In genomic region chr17:3083886-3084550, GRCm38 (mm10) we compare ENCODE assay signal across 7 mouse cellular contexts. TPM values are rescaled to one million over a fixed set of nuclear protein-coding genes. Genes with fewer than 3 reads are reported as not detected.
DNase-seq lines count a peak whose midpoint lies in the region; ATAC-seq and TF ChIP-seq lines count a peak whose summit lies in the region.

No protein-coding gene starts in this region.

- WGBS in embryonic facial prominence, embryonic 12.5 days, result under 1% methylated on average over 39 of the region's 40 CpGs
- WGBS in limb, embryonic 12.5 days, result under 1% methylated on average over 40 of the region's 40 CpGs
- whole genome bisulfite sequencing in midbrain, embryonic 15.5 days, result 0% methylated on average over 40 of the region's 40 CpGs
- under 1% methylated on average over 40 of the region's 40 CpGs for WGBS in spleen, adult 2 months

- peaks cover 4% of the 10 kb centered on the region; the same call in 1 of the 2 replicates for H3K9me3 ChIP-seq in embryonic facial prominence, embryonic 12.5 days
- H3K9me3 ChIP-seq in limb, embryonic 12.5 days, result peaks cover 3% of the 10 kb centered on the region; the same call in 1 of the 2 replicates
- peaks cover 3% of the 10 kb centered on the region for H3K9me3 ChIP-seq in midbrain, embryonic 15.5 days

- peak overlapping the region; percentile 45 for H3K4me3 ChIP-seq in embryonic facial prominence, embryonic 12.5 days
- peak overlapping the region; percentile 51 for H3K4me3 ChIP-seq in limb, embryonic 12.5 days (replicated peaks)
- H3K4me3 ChIP-seq in midbrain, embryonic 15.5 days, result peak overlapping the region; percentile 53
- peak overlapping the region; percentile 65 for H3K4me3 ChIP-seq in spleen, adult 2 months (ENCODE audit: extremely low read depth, insufficient read depth, insufficient read length)

- peak; percentile 90 for DNase-seq in adrenal gland, postnatal 25 days
- peak; percentile 100 for DNase-seq in heart, adult 11 months
- peak; percentile 95 for DNase-seq in kidney, adult 18-20 months
- DNase-seq in spleen, adult 2 months (ENCODE audit: low read depth in 1 of 2, low spot score in 2 of 2), result peak; percentile 88 to 89

- no peak; the same call in 1 of the 2 replicates for TF ChIP-seq POLR2A in spleen, adult 2 months (IDR thresholded peaks at IDR 0.05; ENCODE audit: low read depth, low read length)

- peak overlapping the region; percentile 62 for H3K4me2 ChIP-seq in embryonic facial prominence, embryonic 12.5 days (replicated peaks)
- H3K4me2 ChIP-seq in limb, embryonic 12.5 days, result peak overlapping the region; percentile 64
- peak overlapping the region; percentile 67 for H3K4me2 ChIP-seq in midbrain, embryonic 15.5 days

- peak overlapping the region; percentile 84 for H3K27ac ChIP-seq in embryonic facial prominence, embryonic 12.5 days
- peak overlapping the region; percentile 89 for H3K27ac ChIP-seq in limb, embryonic 12.5 days
- H3K27ac ChIP-seq in midbrain, embryonic 15.5 days, result peak overlapping the region; percentile 96
- peak overlapping the region; percentile 97 for H3K27ac ChIP-seq in spleen, adult 2 months (ENCODE audit: insufficient read depth, low read length)

- peak; percentile 72 for ATAC-seq in embryonic facial prominence, embryonic 12.5 days (ENCODE audit: insufficient number of reproducible peaks, insufficient read depth, low FRiP score, low TSS enrichment)
- ATAC-seq in limb, embryonic 12.5 days (ENCODE audit: insufficient number of reproducible peaks, insufficient read depth, low FRiP score, low TSS enrichment, low read depth), result peak; percentile 79
- peak; percentile 87 for ATAC-seq in midbrain, embryonic 15.5 days (replicated peaks)

- TF ChIP-seq CTCF in spleen, adult 2 months (IDR thresholded peaks at IDR 0.05; ENCODE audit: extremely low read depth, insufficient read depth, insufficient read length, insufficient replicate concordance), result no peak

- H3K36me3 ChIP-seq in embryonic facial prominence, embryonic 12.5 days, result 0 out of 2 replicates have a peak, but pooled peaks cover 1% of the 10 kb centered on the region
- H3K36me3 ChIP-seq in limb, embryonic 12.5 days, result no peaks in the 10 kb centered on the region
- no peaks in the 10 kb centered on the region for H3K36me3 ChIP-seq in midbrain, embryonic 15.5 days (replicated peaks)
- H3K36me3 ChIP-seq in spleen, adult 2 months (ENCODE audit: control insufficient read depth, insufficient read depth, low read length), result no peaks in the 10 kb centered on the region

- H3K9ac ChIP-seq in embryonic facial prominence, embryonic 12.5 days, result no peak overlapping the region
- H3K9ac ChIP-seq in limb, embryonic 12.5 days (replicated peaks), result peak overlapping the region; percentile 48; the same call in 1 of the 2 replicates
- peak overlapping the region; percentile 53 for H3K9ac ChIP-seq in midbrain, embryonic 15.5 days

- no peaks in the 10 kb centered on the region for H3K27me3 ChIP-seq in embryonic facial prominence, embryonic 12.5 days
- no peaks in the 10 kb centered on the region for H3K27me3 ChIP-seq in limb, embryonic 12.5 days
- H3K27me3 ChIP-seq in midbrain, embryonic 15.5 days (replicated peaks), result no peaks in the 10 kb centered on the region
- no peaks in the 10 kb centered on the region for H3K27me3 ChIP-seq in spleen, adult 2 months (ENCODE audit: control insufficient read depth, insufficient read depth, low read length)

- 0 out of 2 replicates have a peak, but pooled peaks cover 4% of the 10 kb centered on the region for H3K4me1 ChIP-seq in embryonic facial prominence, embryonic 12.5 days
- H3K4me1 ChIP-seq in limb, embryonic 12.5 days (replicated peaks), result no peaks in the 10 kb centered on the region; the same call in 1 of the 2 replicates
- peaks cover 3% of the 10 kb centered on the region; the same call in 1 of the 2 replicates for H3K4me1 ChIP-seq in midbrain, embryonic 15.5 days
- peaks cover 2% of the 10 kb centered on the region; the same call in 1 of the 2 replicates for H3K4me1 ChIP-seq in spleen, adult 2 months (ENCODE audit: control insufficient read depth, insufficient read depth, insufficient read length)

RNA-seq across cellular contexts. Expression of gene Scaf8, which starts 30.8 kb away (rescaled TPM):
- 46.5 and 47.1 TPM in 2 replicates for total RNA-seq in adrenal gland, postnatal 25 days (2021)
- polyA plus RNA-seq in embryonic facial prominence, embryonic 12.5 days (2016; fragmentation: Nextera tagmentation; extraction: Ambion mirVana), result 27.7 and 28.3 TPM in 2 replicates
- polyA plus RNA-seq in limb, embryonic 12.5 days (2016; fragmentation: Nextera tagmentation; extraction: Ambion mirVana), result 28.8 and 29.6 TPM in 2 replicates
- polyA plus RNA-seq in midbrain, embryonic 15.5 days (2015; fragmentation: Nextera tagmentation; extraction: Ambion mirVana), result 16.9 and 18.4 TPM in 2 replicates
- polyA plus RNA-seq in spleen, adult 2 months (2012; rRNA removed), result 18.6 and 24.2 TPM in 2 replicates

Comparison
In these comparisons a context has a peak if more than half of its experiments do, and no peak if none do; other contexts are left out.
1. Peak in every context shown above with its lines: DNase-seq, ATAC-seq, H3K4me3 ChIP-seq and H3K27ac ChIP-seq.